Mouse (Mus musculus) urinary bladder, adult 2 months (tissue): Measurements from ENCODE around the gene Tlr9. TPM values are rescaled to one million over a fixed set of nuclear protein-coding genes. Genes with fewer than 3 reads are reported as not detected.

Source experiments
- DNase-seq: peaks from one replicate; pipeline ENCODE4 v3.0.0; 2022; ENCODE audit warnings: low spot score
- polyA plus RNA-seq: library from polyadenylated mRNA; depleted of rRNA; stranded (reverse); fragments of >200 nt; gene quantifications from 2 replicates; pipeline ENCODE4 v1.2.3, GENCODE M21; 2012; rRNA removed

Tlr9 gene
- polyA plus RNA-seq, 1 experiment, result 1.8 TPM

- DNase-seq, result no peak
These were observed 44.7 kb downstream of the Tlr9 start for GRCm38 (mm10) chr9:106266936-106267657.

GRCm38 (mm10) chr9:106268421-106268820, 46.0 kb downstream of the Tlr9 start:
- DNase-seq, result no peak

GRCm38 (mm10) chr9:106269076-106269788, 46.8 kb downstream of the Tlr9 start:
- no peak for DNase-seq

- no peak for DNase-seq
These were observed 47.5 kb downstream of the Tlr9 start for GRCm38 (mm10) chr9:106269879-106270278.

GRCm38 (mm10) chr9:106270656-106271055, 48.3 kb downstream of the Tlr9 start:
- no peak for DNase-seq

GRCm38 (mm10) chr9:106272288-106272687, 49.9 kb downstream of the Tlr9 start:
- no peak for DNase-seq

GRCm38 (mm10) chr9:106273276-106273675, 50.9 kb downstream of the Tlr9 start:
- no peak for DNase-seq

- no peak for DNase-seq
These were observed 51.4 kb downstream of the Tlr9 start for GRCm38 (mm10) chr9:106273791-106274190.

- no peak for DNase-seq
These were observed 52.3 kb downstream of the Tlr9 start for GRCm38 (mm10) chr9:106274652-106275180.

- DNase-seq, result no peak
These were observed 53.4 kb downstream of the Tlr9 start for GRCm38 (mm10) chr9:106275806-106276205.

Other genes with a start within 250 kb of the Tlr9 start
- 1.3 and 1.4 TPM in 2 replicates for gene Col6a4, start 125.8 kb upstream of the Tlr9 start, polyA plus RNA-seq
- gene Glyctk, start 64.5 kb upstream of the Tlr9 start, polyA plus RNA-seq, result 1.1 and 1.5 TPM in 2 replicates
- 67.9 and 72.1 TPM in 2 replicates for gene Wdr82, start 51.7 kb upstream of the Tlr9 start, polyA plus RNA-seq
- gene Ppm1m, start 22.9 kb upstream of the Tlr9 start, polyA plus RNA-seq, result 40.2 and 47.0 TPM in 2 replicates
- gene Twf2, start 19.5 kb upstream of the Tlr9 start, polyA plus RNA-seq, result 33.1 and 35.7 TPM in 2 replicates
- 93.3 and 105 TPM in 2 replicates for gene Alas1, start 26.1 kb downstream of the Tlr9 start, polyA plus RNA-seq
- gene Poc1a, start 58.5 kb downstream of the Tlr9 start, polyA plus RNA-seq, result 3.9 and 4.5 TPM in 2 replicates
- 33.5 and 34.7 TPM in 2 replicates for gene Dusp7, start 146.0 kb downstream of the Tlr9 start, polyA plus RNA-seq
- 1,045 and 1,109 TPM in 2 replicates for gene Rpl29, start 206.9 kb downstream of the Tlr9 start, polyA plus RNA-seq
- gene Acy1, start 215.7 kb downstream of the Tlr9 start, polyA plus RNA-seq, result 7.8 and 10.2 TPM in 2 replicates
- 69.6 and 84.4 TPM in 2 replicates for gene Abhd14b, start 224.9 kb downstream of the Tlr9 start, polyA plus RNA-seq
- 44.9 and 46.9 TPM in 2 replicates for gene Abhd14a, start 225.1 kb downstream of the Tlr9 start, polyA plus RNA-seq
- 42.5 and 47.9 TPM in 2 replicates for gene Pcbp4, start 230.7 kb downstream of the Tlr9 start, polyA plus RNA-seq
- gene Gpr62, start 243.3 kb downstream of the Tlr9 start, polyA plus RNA-seq, result 0.29 and 0.33 TPM in 2 replicates